Mouse (Mus musculus) olfactory bulb, adult 2 months (tissue): Measurements from ENCODE around the gene Lamtor1.

Experiments used
- CTCF ChIP-seq: fragments of 200-500 bp; IDR thresholded peaks from 2 replicates; pipeline ENCODE4 v1.5.1; 2012; ENCODE audit warnings: low read depth, mild to moderate bottlenecking, low read length, moderate library complexity; ENCODE audit not compliant: insufficient read depth
- POLR2A ChIP-seq: fragments of 200-500 bp; IDR thresholded peaks from 2 replicates; pipeline ENCODE4 v1.6.1; 2012; ENCODE audit warnings: mild to moderate bottlenecking, low read depth, low read length, moderate library complexity; ENCODE audit not compliant: insufficient read depth

GRCm38 (mm10) chr7:101951648-101952047 lies 45.9 kb downstream of the Lamtor1 start:
- no peak for TF ChIP-seq CTCF
- no peak for TF ChIP-seq POLR2A
